Comparison of ENCODE assay signal across 11 mouse cellular contexts in genomic region chr8:122651326-122651921, GRCm38 (mm10). TPM values are rescaled to one million over a fixed set of nuclear protein-coding genes. Genes with fewer than 3 reads are reported as not detected.
DNase-seq lines count a peak whose midpoint lies in the region; ATAC-seq lines count a peak whose summit lies in the region.
"Had no signal": no experiment of that assay in that cellular context is flagged by ENCODE, and none has a peak within 500 bp of the region (broad histone marks: within the 10 kb centered on the region; RNA-seq: fewer than 3 reads in every experiment).

No protein-coding gene starts in this region.

- WGBS in forebrain, embryonic 12.5 days, result 70% methylated on average over 15 of the region's 16 CpGs
- 79% methylated on average over 14 of the region's 16 CpGs for WGBS in forebrain, embryonic 11.5 days
- WGBS in embryonic facial prominence, embryonic 14.5 days, result 64% methylated on average over 12 of the region's 16 CpGs

- H3K4me2 ChIP-seq in forebrain, embryonic 12.5 days, result no peak overlapping the region
- no peak overlapping the region for H3K4me2 ChIP-seq in forebrain, embryonic 11.5 days (ENCODE audit: low read depth, low read length, severe bottlenecking)
- no peak overlapping the region for H3K4me2 ChIP-seq in embryonic facial prominence, embryonic 14.5 days (ENCODE audit: low read depth, low read length)

- H3K9ac ChIP-seq in forebrain, embryonic 12.5 days, result peak overlapping the region; percentile 12; the same call in 1 of the 2 replicates
- H3K9ac ChIP-seq in forebrain, embryonic 11.5 days (ENCODE audit: low read length), result no peak overlapping the region
- no peak overlapping the region for H3K9ac ChIP-seq in embryonic facial prominence, embryonic 14.5 days (ENCODE audit: low read depth, low read length)

- H3K9me3 ChIP-seq in forebrain, embryonic 12.5 days, result no peaks in the 10 kb centered on the region
- H3K9me3 ChIP-seq in forebrain, embryonic 11.5 days (ENCODE audit: control insufficient read depth, low read length), result no peaks in the 10 kb centered on the region
- no peaks in the 10 kb centered on the region for H3K9me3 ChIP-seq in embryonic facial prominence, embryonic 14.5 days (ENCODE audit: control insufficient read depth, low read length)

- peaks cover 33% of the 10 kb centered on the region for H3K4me1 ChIP-seq in forebrain, embryonic 12.5 days
- H3K4me1 ChIP-seq in forebrain, embryonic 11.5 days (replicated peaks; ENCODE audit: control insufficient read depth, insufficient read depth, low read length), result no peaks in the 10 kb centered on the region
- 0 out of 2 replicates have a peak, but pooled peaks cover 7% of the 10 kb centered on the region for H3K4me1 ChIP-seq in embryonic facial prominence, embryonic 14.5 days (ENCODE audit: control insufficient read depth, insufficient read depth, low read length)

- no peak overlapping the region for H3K4me3 ChIP-seq in forebrain, embryonic 12.5 days (replicated peaks)
- H3K4me3 ChIP-seq in forebrain, embryonic 11.5 days (ENCODE audit: low read depth, low read length), result no peak overlapping the region
- H3K4me3 ChIP-seq in embryonic facial prominence, embryonic 14.5 days (ENCODE audit: low read depth, low read length), result no peak overlapping the region

- peak; percentile 60; the same call in 1 of the 2 replicates for ATAC-seq in forebrain, embryonic 12.5 days (ENCODE audit: low FRiP score)
- no peak for ATAC-seq in forebrain, embryonic 11.5 days (replicated peaks; ENCODE audit: low FRiP score)
- ATAC-seq in embryonic facial prominence, embryonic 14.5 days (ENCODE audit: low read depth), result peak; percentile 64; the same call in 1 of the 2 replicates
- ATAC-seq: intestine, postnatal 0 days had no signal

- H3K27ac ChIP-seq in forebrain, embryonic 12.5 days, result no peak overlapping the region
- H3K27ac ChIP-seq in forebrain, embryonic 11.5 days (ENCODE audit: low read depth, low read length), result no peak overlapping the region
- no peak overlapping the region for H3K27ac ChIP-seq in embryonic facial prominence, embryonic 14.5 days (replicated peaks; ENCODE audit: low read depth, low read length)

- no peak for DNase-seq in forebrain, embryonic 11.5 days (ENCODE audit: low spot score)
- peak; percentile 70 for DNase-seq in embryonic facial prominence, embryonic 14.5 days (ENCODE audit: low spot score)
- peak; percentile 47 to 56 for DNase-seq in heart, postnatal 14 days
- peak; percentile 43 for DNase-seq in mesoderm, embryonic 11.5 days (ENCODE audit: low read depth, low spot score)
- DNase-seq in layer of hippocampus, postnatal 25 days (ENCODE audit: extremely low spot score in 1 of 2, low spot score in 1 of 2), result no peak
- DNase-seq in cerebellum, postnatal 4 days (ENCODE audit: low spot score in 2 of 2), result no peak
- no peak for DNase-seq in adrenal gland, postnatal 10 days
- DNase-seq: adrenal gland, postnatal 36 days; lung, postnatal 10 days had no signal

- H3K27me3 ChIP-seq in forebrain, embryonic 12.5 days, result no peaks in the 10 kb centered on the region
- no peaks in the 10 kb centered on the region for H3K27me3 ChIP-seq in forebrain, embryonic 11.5 days (ENCODE audit: control insufficient read depth, insufficient read depth, low read length)
- H3K27me3 ChIP-seq in embryonic facial prominence, embryonic 14.5 days (replicated peaks; ENCODE audit: control insufficient read depth, insufficient read depth, low read length), result no peaks in the 10 kb centered on the region

- peaks cover 19% of the 10 kb centered on the region for H3K36me3 ChIP-seq in forebrain, embryonic 12.5 days (replicated peaks)
- H3K36me3 ChIP-seq in forebrain, embryonic 11.5 days (ENCODE audit: control insufficient read depth, insufficient read depth, low read length), result no peaks in the 10 kb centered on the region
- H3K36me3 ChIP-seq in embryonic facial prominence, embryonic 14.5 days (ENCODE audit: control insufficient read depth, insufficient read depth, low read length), result 0 out of 2 replicates have a peak, but pooled peaks cover 4% of the 10 kb centered on the region

- intact Hi-C loops in heart, postnatal 14 days (cut with DNase I), result no loop called here

RNA-seq across cellular contexts. Expression of gene Pabpn1l, which starts 28.9 kb away (rescaled TPM):
- polyA plus RNA-seq in forebrain, embryonic 12.5 days (2016; fragmentation: Nextera tagmentation; extraction: Ambion mirVana), result not detected in 2 replicates
- not detected in 2 replicates for polyA plus RNA-seq in forebrain, embryonic 11.5 days (2014; fragmentation: Nextera tagmentation; extraction: Ambion mirVana)
- 0.35 TPM in 1 of 2 replicates, not detected in the other for polyA plus RNA-seq in embryonic facial prominence, embryonic 14.5 days (2014; fragmentation: Nextera tagmentation; extraction: Ambion mirVana)
- total RNA-seq in heart, postnatal 14 days (2021), result under 1 TPM in 1 of 2 experiments, not detected in 1; 0.20 TPM
- under 1 TPM in 1 of 2 experiments, not detected in 1; 0.45 TPM for total RNA-seq in layer of hippocampus, postnatal 25 days (2021)
- not detected for total RNA-seq in adrenal gland, postnatal 10 days (2021)
- total RNA-seq: adrenal gland, postnatal 36 days had no signal
- polyA plus RNA-seq: intestine, postnatal 0 days had no signal

RNA-seq across cellular contexts. Expression of gene Trappc2l, which starts 40.0 kb away (rescaled TPM):
- 42.2 and 44.2 TPM in 2 replicates for polyA plus RNA-seq in forebrain, embryonic 12.5 days (2016; fragmentation: Nextera tagmentation; extraction: Ambion mirVana)
- polyA plus RNA-seq in forebrain, embryonic 11.5 days (2014; fragmentation: Nextera tagmentation; extraction: Ambion mirVana), result 39.3 and 49.9 TPM in 2 replicates
- polyA plus RNA-seq in embryonic facial prominence, embryonic 14.5 days (2014; fragmentation: Nextera tagmentation; extraction: Ambion mirVana), result 66.7 and 74.5 TPM in 2 replicates
- 10 to 100 TPM; 45.9 to 57.2 TPM for total RNA-seq in heart, postnatal 14 days (2021)
- total RNA-seq in layer of hippocampus, postnatal 25 days (2021), result 10 to 100 TPM; 75.2 to 87.6 TPM
- total RNA-seq in adrenal gland, postnatal 10 days (2021), result 10 to 100 TPM; 48.9 to 56.5 TPM

RNA-seq across cellular contexts. Expression of gene Galns, which starts 40.2 kb away (rescaled TPM):
- 4.2 and 5.0 TPM in 2 replicates for polyA plus RNA-seq in forebrain, embryonic 12.5 days (2016; fragmentation: Nextera tagmentation; extraction: Ambion mirVana)
- polyA plus RNA-seq in forebrain, embryonic 11.5 days (2014; fragmentation: Nextera tagmentation; extraction: Ambion mirVana), result 4.5 and 5.8 TPM in 2 replicates
- 13.1 TPM in 2 replicates for polyA plus RNA-seq in embryonic facial prominence, embryonic 14.5 days (2014; fragmentation: Nextera tagmentation; extraction: Ambion mirVana)
- 1 to 10 TPM; 3.5 to 4.1 TPM for total RNA-seq in heart, postnatal 14 days (2021)
- 10 to 100 TPM; 11.2 TPM for total RNA-seq in layer of hippocampus, postnatal 25 days (2021)
- 1 to 10 TPM; 8.0 to 8.3 TPM for total RNA-seq in adrenal gland, postnatal 10 days (2021)

RNA-seq across cellular contexts. Expression of gene Cbfa2t3, which starts 47.5 kb away (rescaled TPM):
- 12.2 and 12.4 TPM in 2 replicates for polyA plus RNA-seq in forebrain, embryonic 12.5 days (2016; fragmentation: Nextera tagmentation; extraction: Ambion mirVana)
- polyA plus RNA-seq in forebrain, embryonic 11.5 days (2014; fragmentation: Nextera tagmentation; extraction: Ambion mirVana), result 6.0 and 7.0 TPM in 2 replicates
- 7.2 and 8.1 TPM in 2 replicates for polyA plus RNA-seq in embryonic facial prominence, embryonic 14.5 days (2014; fragmentation: Nextera tagmentation; extraction: Ambion mirVana)
- total RNA-seq in heart, postnatal 14 days (2021), result 10 to 100 TPM; 22.1 to 25.3 TPM
- total RNA-seq in layer of hippocampus, postnatal 25 days (2021), result 10 to 100 TPM; 40.0 to 43.6 TPM
- total RNA-seq in adrenal gland, postnatal 10 days (2021), result 10 to 100 TPM; 12.0 to 14.3 TPM

Comparison
In these comparisons a context has a peak if more than half of its experiments do, and no peak if none do; other contexts are left out.
1. DNase-seq: peak in embryonic facial prominence, embryonic 14.5 days (single experiment), heart, postnatal 14 days (2 of 2) and mesoderm, embryonic 11.5 days (single experiment); none in forebrain, embryonic 11.5 days (single experiment), layer of hippocampus, postnatal 25 days (0 of 2), cerebellum, postnatal 4 days (0 of 2) and adrenal gland, postnatal 10 days (single experiment).